Mouse (Mus musculus): ENCODE measurements around the gene Sacm1l. TPM values are rescaled to one million over a fixed set of nuclear protein-coding genes. Genes with fewer than 3 reads are reported as not detected.

Sacm1l gene
- polyA plus RNA-seq, 1 experiment from 2014 or later = 49.6 TPM

GRCm38 (mm10) chr9:123491917-123492585 lies 37.5 kb upstream of the Sacm1l start:
- Histone ChIP-seq H3K27ac (no peak overlapping the region), H3K4me2 (replicated peaks) (no peak overlapping the region)

DNA sequence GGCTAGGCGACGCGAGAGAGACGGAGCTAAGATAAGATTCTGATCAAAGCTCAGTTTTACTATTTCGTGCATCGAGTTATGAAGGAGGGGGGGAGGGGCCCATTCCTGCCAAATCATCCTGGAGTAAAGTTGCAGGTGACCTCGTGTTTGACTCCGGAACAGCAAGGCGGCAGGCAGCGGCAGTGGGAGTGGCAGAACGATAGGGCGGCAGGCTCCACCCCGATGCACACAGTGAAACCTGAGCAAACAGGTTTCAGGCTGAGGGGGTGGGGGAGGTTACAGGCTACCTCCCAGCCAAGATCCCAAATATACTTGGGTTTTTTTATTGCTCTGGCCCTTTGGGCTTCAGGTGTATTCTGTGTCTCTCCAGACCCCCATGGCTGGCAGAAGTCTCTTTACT lies 32.9 kb upstream of the Sacm1l start:
- no peak for ATAC-seq (ENCODE audit: insufficient number of reproducible peaks, insufficient read depth, low FRiP score, low TSS enrichment)
- H3K4me2 ChIP-seq (replicated peaks) = peak overlapping the region; percentile 35

More at GRCm38 (mm10) chr9:123491917-123492585, 37.5 kb upstream of the Sacm1l start:
- ATAC-seq (ENCODE audit: insufficient number of reproducible peaks, insufficient read depth, low FRiP score, low TSS enrichment) = peak; percentile 74; the same call in 1 of the 2 replicates
- Histone ChIP-seq H3K9ac (no peak overlapping the region), H3K9me3 (no peaks in the 10 kb centered on the region), H3K4me3 (no peak overlapping the region), H3K4me1 (peaks cover 35% of the 10 kb centered on the region), H3K36me3 (no peaks in the 10 kb centered on the region), H3K27me3 (no peaks in the 10 kb centered on the region)
- WGBS = 67% methylated on average over 9 of the region's 9 CpGs

DNA sequence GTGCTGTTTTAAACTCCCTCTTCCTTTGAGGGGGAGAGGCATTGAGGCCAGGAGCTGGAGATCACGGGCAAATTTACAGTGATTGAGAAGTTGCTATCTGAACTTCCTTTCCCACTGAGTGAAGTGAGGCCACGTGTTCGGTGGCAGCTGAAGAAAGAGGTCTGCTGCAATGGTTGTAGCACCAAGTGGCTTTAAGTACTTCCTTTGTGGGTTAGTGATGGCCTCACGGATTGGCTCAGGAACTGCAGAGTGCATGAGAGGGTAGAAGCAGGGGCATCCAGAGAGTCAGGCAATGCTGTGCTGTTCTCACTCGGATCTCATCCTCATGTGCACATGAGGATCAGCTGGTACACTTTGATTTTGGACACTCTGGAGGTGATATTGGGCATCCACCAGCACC lies 31.7 kb upstream of the Sacm1l start:
- Histone ChIP-seq H3K4me3 (no peak overlapping the region), H3K9ac (no peak overlapping the region), H3K27ac (no peak overlapping the region), H3K4me2 (replicated peaks) (no peak overlapping the region), H3K4me1 (0 out of 2 replicates have a peak, but pooled peaks cover 9% of the 10 kb centered on the region), H3K9me3 (no peaks in the 10 kb centered on the region), H3K27me3 (no peaks in the 10 kb centered on the region), H3K36me3 (peaks cover 20% of the 10 kb centered on the region)
- ATAC-seq (ENCODE audit: insufficient number of reproducible peaks, insufficient read depth, low FRiP score, low TSS enrichment) = no peak
- 88% methylated on average over 5 of the region's 5 CpGs for WGBS

More for the DNA sequence above, 32.9 kb upstream of the Sacm1l start:
- no peak overlapping the region for H3K4me3 ChIP-seq
- H3K27ac ChIP-seq = no peak overlapping the region
- H3K4me1 ChIP-seq = peaks cover 15% of the 10 kb centered on the region
- no peak overlapping the region for H3K9ac ChIP-seq
- peaks cover 12% of the 10 kb centered on the region for H3K36me3 ChIP-seq
- H3K9me3 ChIP-seq = no peaks in the 10 kb centered on the region
- WGBS = 7% methylated on average over 13 of the region's 13 CpGs
- no peaks in the 10 kb centered on the region for H3K27me3 ChIP-seq

DNA sequence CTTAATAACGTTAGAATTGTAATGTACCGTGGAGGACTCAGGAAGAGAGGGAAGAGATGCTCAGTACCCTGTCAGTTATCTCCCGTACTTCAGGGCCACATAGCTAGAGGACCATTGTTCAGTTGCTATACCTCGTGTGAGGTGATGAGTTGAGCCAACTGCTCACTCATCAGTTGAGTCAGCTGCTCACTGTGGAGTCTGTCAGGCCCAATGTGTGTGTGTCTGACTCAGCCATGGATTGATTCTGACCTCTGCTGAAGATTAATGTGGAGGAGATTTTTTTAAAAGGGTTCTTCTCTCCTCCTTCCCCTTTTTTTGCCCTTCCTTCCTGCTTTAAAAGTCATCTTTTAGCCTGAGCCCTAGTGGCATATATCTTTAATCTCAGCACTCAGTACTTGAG lies 29.1 kb upstream of the Sacm1l start:
- H3K27me3 ChIP-seq = no peaks in the 10 kb centered on the region
- no peak overlapping the region for H3K27ac ChIP-seq
- H3K4me1 ChIP-seq = 0 out of 2 replicates have a peak, but pooled peaks cover 9% of the 10 kb centered on the region
- H3K4me2 ChIP-seq (replicated peaks) = no peak overlapping the region
- 83% methylated on average over 4 of the region's 4 CpGs for WGBS
- no peak overlapping the region for H3K9ac ChIP-seq
- no peak for ATAC-seq (ENCODE audit: insufficient number of reproducible peaks, insufficient read depth, low FRiP score, low TSS enrichment)
- no peaks in the 10 kb centered on the region for H3K9me3 ChIP-seq
- H3K4me3 ChIP-seq = no peak overlapping the region
- H3K36me3 ChIP-seq = peaks cover 24% of the 10 kb centered on the region

DNA sequence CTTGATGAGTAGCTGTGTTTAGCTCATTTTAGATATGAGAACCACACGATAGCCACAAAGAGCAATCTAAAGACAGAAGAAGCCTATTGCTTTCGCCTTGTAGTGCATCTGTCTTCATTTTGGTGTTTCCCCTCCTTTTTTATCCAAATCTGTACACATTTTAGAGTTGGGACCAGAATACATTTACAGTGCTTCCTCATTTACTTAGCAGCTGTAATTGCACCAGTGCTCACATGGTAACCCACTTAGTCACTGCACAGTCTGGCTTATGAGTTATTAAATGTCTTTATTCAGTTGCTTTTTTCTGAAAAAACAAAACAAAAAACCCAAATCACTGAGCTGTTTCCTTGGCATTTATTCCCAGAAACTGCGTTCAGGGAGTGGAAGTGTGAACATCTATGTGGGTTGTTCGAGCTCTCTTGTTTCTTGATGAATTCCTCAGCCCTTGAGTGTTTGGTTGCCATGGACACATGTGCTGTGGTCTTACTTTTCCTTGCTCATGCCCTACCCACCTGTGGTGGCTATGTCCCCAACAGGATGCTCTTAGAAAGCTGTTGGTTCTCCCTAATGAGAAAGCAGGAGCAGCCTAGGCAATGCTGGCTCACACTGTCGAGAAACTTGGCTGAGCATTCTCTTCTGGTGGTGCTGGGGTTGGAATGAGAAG lies 26.3 kb upstream of the Sacm1l start:
- no peak overlapping the region for H3K27ac ChIP-seq
- WGBS = 82% methylated on average over 5 of the region's 5 CpGs

GRCm38 (mm10) chr9:123504325-123504724 lies 25.2 kb upstream of the Sacm1l start:
- peaks cover 24% of the 10 kb centered on the region for H3K36me3 ChIP-seq
- H3K9ac ChIP-seq = no peak overlapping the region
- H3K4me1 ChIP-seq = no peaks in the 10 kb centered on the region
- no peak for ATAC-seq (ENCODE audit: insufficient number of reproducible peaks, insufficient read depth, low FRiP score, low TSS enrichment)
- WGBS = 8% methylated on average over 2 of the region's 2 CpGs
- no peak overlapping the region for H3K4me3 ChIP-seq
- no peaks in the 10 kb centered on the region for H3K27me3 ChIP-seq
- no peak overlapping the region for H3K27ac ChIP-seq
- H3K4me2 ChIP-seq (replicated peaks) = no peak overlapping the region
- no peaks in the 10 kb centered on the region for H3K9me3 ChIP-seq

More for the DNA sequence above, 26.3 kb upstream of the Sacm1l start:
- Histone ChIP-seq H3K9me3 (no peaks in the 10 kb centered on the region), H3K4me1 (no peaks in the 10 kb centered on the region), H3K27me3 (no peaks in the 10 kb centered on the region), H3K4me2 (replicated peaks) (no peak overlapping the region), H3K4me3 (no peak overlapping the region), H3K9ac (no peak overlapping the region), H3K36me3 (peaks cover 24% of the 10 kb centered on the region)
- no peak for ATAC-seq (ENCODE audit: insufficient number of reproducible peaks, insufficient read depth, low FRiP score, low TSS enrichment)

GRCm38 (mm10) chr9:123505598-123505997 lies 24.0 kb upstream of the Sacm1l start:
- Histone ChIP-seq H3K4me3 (no peak overlapping the region), H3K9me3 (no peaks in the 10 kb centered on the region), H3K27ac (no peak overlapping the region), H3K4me2 (replicated peaks) (no peak overlapping the region), H3K36me3 (peaks cover 20% of the 10 kb centered on the region), H3K27me3 (no peaks in the 10 kb centered on the region), H3K9ac (no peak overlapping the region), H3K4me1 (no peaks in the 10 kb centered on the region)
- ATAC-seq (ENCODE audit: insufficient number of reproducible peaks, insufficient read depth, low FRiP score, low TSS enrichment) = no peak
- 79% methylated on average over 1 of the region's 1 CpGs for WGBS

DNA sequence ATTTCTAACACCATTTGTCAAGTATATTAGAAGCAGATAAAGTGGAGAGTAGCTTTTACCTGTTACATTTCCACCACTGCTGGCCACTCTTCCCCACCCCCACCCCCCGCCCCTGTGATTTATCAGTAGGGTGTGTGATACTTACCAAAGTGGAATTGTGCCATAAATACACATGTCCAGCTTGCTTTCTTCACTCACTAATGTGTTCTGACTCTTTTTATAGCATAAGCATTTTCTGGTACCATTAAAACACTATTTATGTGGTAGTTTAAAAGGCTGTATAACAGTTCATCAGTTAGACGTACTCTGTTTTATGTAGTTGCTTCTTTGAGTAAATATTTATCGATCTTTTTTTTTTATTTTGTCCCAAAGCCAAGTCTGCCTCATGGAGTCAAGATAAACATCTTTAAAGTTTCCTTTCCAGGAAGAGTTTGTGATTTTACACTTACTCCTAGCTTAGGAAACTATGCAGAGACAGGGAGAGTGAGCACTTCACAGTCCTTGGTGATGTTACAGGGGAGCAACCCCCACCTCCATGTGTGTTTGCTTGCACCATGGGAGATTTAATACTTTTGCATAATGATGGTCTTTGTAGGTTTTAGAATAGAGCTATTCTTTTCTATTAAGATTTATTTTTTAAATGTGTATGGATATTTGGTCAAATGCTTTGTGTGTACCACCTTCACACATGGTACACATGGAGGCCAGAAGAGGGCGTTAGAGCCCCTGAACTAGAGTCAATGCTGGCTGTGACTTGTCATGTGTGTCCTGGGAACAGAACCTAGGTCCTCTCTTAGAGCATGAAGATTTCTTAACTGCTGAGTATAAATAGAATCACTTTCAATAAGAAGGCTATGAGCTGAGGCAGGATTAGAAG lies 23.1 kb upstream of the Sacm1l start:
- no peak overlapping the region for H3K4me2 ChIP-seq (replicated peaks)
- H3K4me3 ChIP-seq = no peak overlapping the region
- peaks cover 23% of the 10 kb centered on the region for H3K36me3 ChIP-seq
- ATAC-seq (ENCODE audit: insufficient number of reproducible peaks, insufficient read depth, low FRiP score, low TSS enrichment) = no peak
- H3K9me3 ChIP-seq = no peaks in the 10 kb centered on the region
- WGBS = 79% methylated on average over 4 of the region's 4 CpGs
- H3K4me1 ChIP-seq = no peaks in the 10 kb centered on the region
- H3K27ac ChIP-seq = no peak overlapping the region
- no peaks in the 10 kb centered on the region for H3K27me3 ChIP-seq
- no peak overlapping the region for H3K9ac ChIP-seq

DNA sequence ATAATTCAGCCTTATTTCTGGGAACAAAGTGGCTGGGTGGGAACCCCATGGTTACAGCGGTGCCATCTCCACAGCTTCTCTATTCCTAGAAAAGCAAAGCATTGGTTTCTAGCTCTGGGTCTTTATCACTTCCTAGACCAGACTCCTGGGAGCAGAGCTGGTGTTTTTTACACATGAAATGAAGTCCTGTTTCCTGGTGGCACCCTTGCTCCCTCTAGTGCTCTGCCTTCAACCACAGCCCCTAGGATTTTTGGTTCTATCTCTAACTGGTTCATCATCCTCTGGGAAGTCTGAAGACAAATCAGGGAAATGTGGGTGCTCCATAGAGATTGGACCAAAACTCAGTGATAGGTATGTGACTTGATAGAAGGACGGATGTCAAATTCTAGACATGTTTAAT lies 22.2 kb upstream of the Sacm1l start:
- Histone ChIP-seq H3K4me1 (no peaks in the 10 kb centered on the region), H3K27me3 (no peaks in the 10 kb centered on the region), H3K4me3 (no peak overlapping the region), H3K9me3 (no peaks in the 10 kb centered on the region), H3K27ac (no peak overlapping the region), H3K36me3 (peaks cover 27% of the 10 kb centered on the region), H3K4me2 (replicated peaks) (no peak overlapping the region), H3K9ac (no peak overlapping the region)
- no peak for ATAC-seq (ENCODE audit: insufficient number of reproducible peaks, insufficient read depth, low FRiP score, low TSS enrichment)
- WGBS = 85% methylated on average over 2 of the region's 2 CpGs

DNA sequence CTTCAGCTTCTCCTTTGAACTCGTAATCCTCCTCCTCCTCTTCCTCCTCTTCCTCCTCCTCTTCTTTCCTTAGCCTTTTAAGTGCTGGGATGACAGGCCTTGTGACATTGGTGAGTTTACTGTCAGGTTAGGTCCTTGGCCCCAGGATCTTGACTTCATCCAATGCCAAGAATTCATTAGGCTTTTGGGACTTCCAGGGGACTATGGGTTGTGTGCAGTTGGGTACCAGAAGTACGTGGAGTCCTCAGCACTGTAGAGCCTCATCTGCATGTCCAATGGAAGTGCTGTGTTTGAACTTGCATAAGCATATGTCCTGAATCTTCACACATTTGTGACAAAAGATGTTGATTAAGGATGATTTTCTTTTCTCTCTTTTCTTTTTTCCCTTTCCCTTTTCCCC lies 20.6 kb upstream of the Sacm1l start:
- no peak overlapping the region for H3K9ac ChIP-seq
- no peak overlapping the region for H3K4me2 ChIP-seq (replicated peaks)
- H3K4me3 ChIP-seq = no peak overlapping the region
- H3K27ac ChIP-seq = no peak overlapping the region
- WGBS = 91% methylated on average over 2 of the region's 2 CpGs
- H3K36me3 ChIP-seq = peaks cover 32% of the 10 kb centered on the region
- no peaks in the 10 kb centered on the region for H3K4me1 ChIP-seq
- H3K9me3 ChIP-seq = no peaks in the 10 kb centered on the region
- ATAC-seq (ENCODE audit: insufficient number of reproducible peaks, insufficient read depth, low FRiP score, low TSS enrichment) = no peak
- no peaks in the 10 kb centered on the region for H3K27me3 ChIP-seq

- no peak for ATAC-seq (ENCODE audit: insufficient number of reproducible peaks, insufficient read depth, low FRiP score, low TSS enrichment)
- WGBS = 88% methylated on average over 8 of the region's 8 CpGs
- Histone ChIP-seq H3K9me3 (no peaks in the 10 kb centered on the region), H3K4me3 (no peak overlapping the region), H3K36me3 (peaks cover 32% of the 10 kb centered on the region), H3K27me3 (no peaks in the 10 kb centered on the region), H3K4me2 (replicated peaks) (no peak overlapping the region), H3K9ac (no peak overlapping the region), H3K4me1 (no peaks in the 10 kb centered on the region), H3K27ac (no peak overlapping the region)
Measured at GRCm38 (mm10) chr9:123509638-123510604, 19.6 kb upstream of the Sacm1l start.

All from embryonic facial prominence, embryonic 12.5 days (tissue).